Mouse (Mus musculus) lung, postnatal 0 days (tissue): ENCODE results near the gene Ankrd66.

Experiments
- CTCF ChIP-seq: IDR thresholded peaks from 2 replicates; pipeline ENCODE4 v1.5.1; 2016; ENCODE audit warnings: antibody characterized with exemption, mild to moderate bottlenecking
- EP300 ChIP-seq: IDR thresholded peaks from 2 replicates; pipeline ENCODE4 v1.6.1; 2016; ENCODE audit warnings: antibody characterized with exemption, mild to moderate bottlenecking, control low read depth

GRCm38 (mm10) chr17:43563192-43563987 lies 20.0 kb upstream of the Ankrd66 start:
- TF ChIP-seq CTCF (no peak), EP300 (no peak)
